8 mouse cellular contexts compared by ENCODE assay signal in the genomic region with DNA sequence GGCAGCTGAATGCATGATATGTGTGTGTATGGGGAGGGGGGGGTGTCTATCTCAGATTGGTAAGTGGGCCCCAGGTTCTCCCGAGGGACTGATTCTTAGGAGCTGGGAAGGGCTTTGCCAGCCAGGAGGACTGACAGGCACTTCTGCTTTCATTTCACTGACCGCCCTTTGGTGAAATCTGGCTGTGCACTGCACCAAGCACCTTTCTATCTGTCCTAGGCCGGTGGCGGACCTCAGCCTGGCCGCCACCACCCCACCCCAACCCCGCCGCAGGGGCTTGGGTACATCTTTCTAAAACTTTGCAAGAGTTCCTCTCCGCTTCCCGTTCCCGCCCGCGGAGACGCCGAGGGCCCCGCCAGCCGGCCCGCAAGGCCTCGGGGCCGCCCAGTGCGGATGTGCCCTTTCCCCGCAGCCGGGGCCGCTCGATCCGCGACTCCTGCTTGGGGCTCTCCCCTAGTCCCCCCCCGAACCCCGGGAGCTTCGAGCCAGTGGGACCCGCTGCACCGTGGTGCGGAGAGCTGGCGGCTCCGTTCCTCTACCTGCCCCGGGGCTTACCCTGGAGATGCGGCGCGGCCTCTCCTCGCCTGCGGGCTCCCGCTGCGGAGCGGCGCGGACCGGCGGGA. TPM values are rescaled to one million over a fixed set of nuclear protein-coding genes. Genes with fewer than 3 reads are reported as not detected.
DNase-seq lines count a peak whose midpoint lies in the region; ATAC-seq and TF ChIP-seq lines count a peak whose summit lies in the region.

No protein-coding gene starts in this region.

- H3K27ac ChIP-seq in forebrain, postnatal 0 days (ENCODE audit: low read depth, low read length): peak overlapping the region; percentile 89
- peak overlapping the region; percentile 89 for H3K27ac ChIP-seq in hindbrain, embryonic 11.5 days (ENCODE audit: low read depth, low read length)
- H3K27ac ChIP-seq in limb, embryonic 11.5 days (replicated peaks; ENCODE audit: low read depth, low read length): peak overlapping the region; percentile 83
- peak overlapping the region; percentile 80 for H3K27ac ChIP-seq in midbrain, embryonic 11.5 days (ENCODE audit: low read depth, low read length)

- ATAC-seq in erythroblast, adult 5-6 weeks (replicated peaks; ENCODE audit: low FRiP score, poor library complexity, severe bottlenecking): no peak
- peak; percentile 50 for ATAC-seq in cerebellum, adult (ENCODE audit: insufficient number of reproducible peaks, low FRiP score, low TSS enrichment)
- ATAC-seq in forebrain, postnatal 0 days: peak; percentile 70
- ATAC-seq in hindbrain, embryonic 11.5 days (ENCODE audit: low FRiP score): peak; percentile 69
- peak; percentile 52 for ATAC-seq in limb, embryonic 11.5 days (ENCODE audit: insufficient number of reproducible peaks, low FRiP score, low TSS enrichment, low read depth)
- peak; percentile 72 for ATAC-seq in midbrain, embryonic 11.5 days (ENCODE audit: low FRiP score)

- H3K4me3 ChIP-seq in erythroblast, embryonic 14.5 days (replicated peaks): peak overlapping the region; percentile 60
- H3K4me3 ChIP-seq in forebrain, postnatal 0 days (ENCODE audit: low read depth, low read length): peak overlapping the region; percentile 79
- peak overlapping the region; percentile 74 for H3K4me3 ChIP-seq in hindbrain, embryonic 11.5 days (ENCODE audit: low read depth, low read length)
- peak overlapping the region; percentile 75 for H3K4me3 ChIP-seq in limb, embryonic 11.5 days (ENCODE audit: low read depth, low read length)
- H3K4me3 ChIP-seq in midbrain, embryonic 11.5 days (ENCODE audit: low read depth, low read length): peak overlapping the region; percentile 88

- no peak for TF ChIP-seq CTCF in forebrain, postnatal 0 days (IDR thresholded peaks at IDR 0.05; ENCODE audit: low read depth)

- peak; percentile 47 for DNase-seq in forebrain, postnatal 0 days
- DNase-seq in hindbrain, embryonic 11.5 days (ENCODE audit: low spot score): peak; percentile 73
- peak; percentile 75 for DNase-seq in limb, embryonic 11.5 days (ENCODE audit: low spot score)
- DNase-seq in midbrain, embryonic 11.5 days (ENCODE audit: low spot score, missing footprints): peak; percentile 96
- peak; percentile 9 to 36 for DNase-seq in spleen, postnatal 14 days (ENCODE audit: low spot score in 2 of 2)

- H3K4me2 ChIP-seq in forebrain, postnatal 0 days (ENCODE audit: low read depth): peak overlapping the region; percentile 83
- peak overlapping the region; percentile 76 for H3K4me2 ChIP-seq in hindbrain, embryonic 11.5 days (replicated peaks; ENCODE audit: low read depth, low read length)
- H3K4me2 ChIP-seq in limb, embryonic 11.5 days (ENCODE audit: low read depth, severe bottlenecking): peak overlapping the region; percentile 81
- peak overlapping the region; percentile 81 for H3K4me2 ChIP-seq in midbrain, embryonic 11.5 days

- H3K27me3 ChIP-seq in erythroblast, embryonic 14.5 days (ENCODE audit: control insufficient read depth): peaks cover 34% of the 10 kb centered on the region
- no peaks in the 10 kb centered on the region for H3K27me3 ChIP-seq in forebrain, postnatal 0 days (ENCODE audit: insufficient read depth, low read length)
- no peaks in the 10 kb centered on the region for H3K27me3 ChIP-seq in hindbrain, embryonic 11.5 days (ENCODE audit: control insufficient read depth, insufficient read depth, low read length)
- no peaks in the 10 kb centered on the region for H3K27me3 ChIP-seq in limb, embryonic 11.5 days (ENCODE audit: control insufficient read depth, insufficient read depth, low read length)
- no peaks in the 10 kb centered on the region for H3K27me3 ChIP-seq in midbrain, embryonic 11.5 days (ENCODE audit: control insufficient read depth, insufficient read depth, low read length)

- H3K36me3 ChIP-seq in erythroblast, embryonic 14.5 days (ENCODE audit: control insufficient read depth): no peaks in the 10 kb centered on the region
- no peaks in the 10 kb centered on the region for H3K36me3 ChIP-seq in forebrain, postnatal 0 days (ENCODE audit: insufficient read depth)
- H3K36me3 ChIP-seq in hindbrain, embryonic 11.5 days (ENCODE audit: control insufficient read depth, insufficient read depth, low read length): no peaks in the 10 kb centered on the region
- no peaks in the 10 kb centered on the region for H3K36me3 ChIP-seq in limb, embryonic 11.5 days (ENCODE audit: control insufficient read depth, insufficient read depth, low read length)
- H3K36me3 ChIP-seq in midbrain, embryonic 11.5 days (ENCODE audit: control insufficient read depth, insufficient read depth, low read length): no peaks in the 10 kb centered on the region

- H3K4me1 ChIP-seq in erythroblast, embryonic 14.5 days (ENCODE audit: control insufficient read depth): peaks cover 17% of the 10 kb centered on the region
- H3K4me1 ChIP-seq in forebrain, postnatal 0 days (ENCODE audit: insufficient read depth): peaks cover 9% of the 10 kb centered on the region; the same call in 1 of the 2 replicates
- no peaks in the 10 kb centered on the region; the same call in 1 of the 2 replicates for H3K4me1 ChIP-seq in hindbrain, embryonic 11.5 days (replicated peaks; ENCODE audit: control insufficient read depth, insufficient read depth, low read length)
- no peaks in the 10 kb centered on the region; the same call in 1 of the 2 replicates for H3K4me1 ChIP-seq in limb, embryonic 11.5 days (ENCODE audit: control insufficient read depth, insufficient read depth, low read length)
- H3K4me1 ChIP-seq in midbrain, embryonic 11.5 days (ENCODE audit: control insufficient read depth, insufficient read depth, low read length): peaks cover 19% of the 10 kb centered on the region

- WGBS in forebrain, postnatal 0 days: under 1% methylated on average over 46 of the region's 47 CpGs
- under 1% methylated on average over 39 of the region's 47 CpGs for WGBS in hindbrain, embryonic 11.5 days
- under 1% methylated on average over 45 of the region's 47 CpGs for WGBS in limb, embryonic 11.5 days
- 0% methylated on average over 46 of the region's 47 CpGs for WGBS in midbrain, embryonic 11.5 days

- H3K9ac ChIP-seq in forebrain, postnatal 0 days: peak overlapping the region; percentile 95
- H3K9ac ChIP-seq in hindbrain, embryonic 11.5 days (ENCODE audit: low read depth, low read length): peak overlapping the region; percentile 96
- peak overlapping the region; percentile 98 for H3K9ac ChIP-seq in limb, embryonic 11.5 days (ENCODE audit: low read length)
- H3K9ac ChIP-seq in midbrain, embryonic 11.5 days (ENCODE audit: low read length): peak overlapping the region; percentile 98

- H3K9me3 ChIP-seq in erythroblast, embryonic 14.5 days (ENCODE audit: control insufficient read depth, low read length): no peaks in the 10 kb centered on the region
- no peaks in the 10 kb centered on the region for H3K9me3 ChIP-seq in forebrain, postnatal 0 days (ENCODE audit: low read length)
- H3K9me3 ChIP-seq in hindbrain, embryonic 11.5 days (ENCODE audit: control insufficient read depth, low read length): no peaks in the 10 kb centered on the region
- no peaks in the 10 kb centered on the region for H3K9me3 ChIP-seq in limb, embryonic 11.5 days (ENCODE audit: control insufficient read depth, low read length)
- no peaks in the 10 kb centered on the region for H3K9me3 ChIP-seq in midbrain, embryonic 11.5 days (ENCODE audit: control insufficient read depth, low read length)

RNA-seq across cellular contexts. Expression of gene Nfkb1, which starts 0.7 kb away (rescaled TPM):
- polyA plus RNA-seq in erythroblast, embryonic 14.5 days (2012): 0.07 and 0.14 TPM in 2 replicates
- total RNA-seq in erythroblast, adult 5-6 weeks (2015; ENCODE audit: low replicate concordance): 15.9 and 25.4 TPM in 2 replicates
- total RNA-seq in erythroblast, adult 5-6 weeks (2017; ENCODE audit: low replicate concordance): 19.4 and 25.1 TPM in 2 replicates
- total RNA-seq in forebrain, postnatal 0 days (2014; rRNA removed): 19.4 and 22.5 TPM in 2 replicates
- polyA plus RNA-seq in forebrain, postnatal 0 days (2015; fragmentation: Nextera tagmentation; extraction: Ambion mirVana): 2.9 and 4.4 TPM in 2 replicates
- polyA plus RNA-seq in hindbrain, embryonic 11.5 days (2014; fragmentation: Nextera tagmentation; extraction: Ambion mirVana): 10.6 and 12.3 TPM in 2 replicates
- polyA plus RNA-seq in limb, embryonic 11.5 days (2014; fragmentation: Nextera tagmentation; extraction: Ambion mirVana): 13.3 and 17.5 TPM in 2 replicates
- polyA plus RNA-seq in midbrain, embryonic 11.5 days (2014; fragmentation: Nextera tagmentation; extraction: Ambion mirVana): 10.5 and 10.8 TPM in 2 replicates

Comparison
In these comparisons a context has a peak if more than half of its experiments do, and no peak if none do; other contexts are left out.
1. DNase-seq: peak in every context shown above with its lines; median percentile 96 in midbrain, embryonic 11.5 days; 75 in limb, embryonic 11.5 days; 73 in hindbrain, embryonic 11.5 days; 47 in forebrain, postnatal 0 days; 22 in spleen, postnatal 14 days.